Mouse (Mus musculus) c-Kit-positive CD71-positive TER-119-positive erythroid progenitor cells, embryonic 14.5 days (primary cell): Measurements from ENCODE around the gene Eftud2.
A peak's percentile ranks its signal among the peaks of the same experiment; 100 is the strongest.

ENCODE experiments used
- DNase-seq: peaks from one replicate; pipeline ENCODE4 v3.0.0-alpha.2; 2013; ENCODE audit warnings: low spot score

Eftud2 gene

GRCm38 (mm10) chr11:102879558-102879957 lies 1.2 kb downstream of the Eftud2 start:
- DNase-seq: no peak

GRCm38 (mm10) chr11:102874801-102875334 lies 5.9 kb downstream of the Eftud2 start:
- DNase-seq: no peak

- peak; percentile 47 for DNase-seq
Observed at GRCm38 (mm10) chr11:102864272-102864671, 16.5 kb downstream of the Eftud2 start.

- DNase-seq: no peak
Observed at GRCm38 (mm10) chr11:102859933-102860332, 20.9 kb downstream of the Eftud2 start.

GRCm38 (mm10) chr11:102858951-102859350 lies 21.8 kb downstream of the Eftud2 start:
- DNase-seq: no peak

GRCm38 (mm10) chr11:102855941-102856340 lies 24.8 kb downstream of the Eftud2 start:
- no peak for DNase-seq

- DNase-seq: peak; percentile 49
Observed at GRCm38 (mm10) chr11:102853760-102854159, 27.0 kb downstream of the Eftud2 start.

- DNase-seq: peak; percentile 13
Observed at GRCm38 (mm10) chr11:102851883-102852282, 28.9 kb downstream of the Eftud2 start.

- no peak for DNase-seq
Observed at GRCm38 (mm10) chr11:102845926-102846325, 34.9 kb downstream of the Eftud2 start.

GRCm38 (mm10) chr11:102838616-102839150 lies 42.1 kb downstream of the Eftud2 start:
- no peak for DNase-seq

- no peak for DNase-seq
Observed at GRCm38 (mm10) chr11:102838126-102838525, 42.7 kb downstream of the Eftud2 start.

GRCm38 (mm10) chr11:102837385-102837784 lies 43.4 kb downstream of the Eftud2 start:
- DNase-seq: no peak

GRCm38 (mm10) chr11:102836146-102836545 lies 44.6 kb downstream of the Eftud2 start:
- DNase-seq: no peak

GRCm38 (mm10) chr11:102835549-102835948 lies 45.2 kb downstream of the Eftud2 start, which contains the start of gene Higd1b:
TSS of gene Higd1b (plus strand) at chr11:102835849.
- DNase-seq: no peak

GRCm38 (mm10) chr11:102834219-102834618 lies 46.6 kb downstream of the Eftud2 start:
- no peak for DNase-seq

GRCm38 (mm10) chr11:102832700-102833297 lies 48.0 kb downstream of the Eftud2 start:
- no peak for DNase-seq

GRCm38 (mm10) chr11:102830276-102830675 lies 50.5 kb downstream of the Eftud2 start:
- no peak for DNase-seq

- no peak for DNase-seq
Observed at GRCm38 (mm10) chr11:102827097-102827496, 53.7 kb downstream of the Eftud2 start.

- no peak for DNase-seq
Observed at GRCm38 (mm10) chr11:102826476-102826875, 54.3 kb downstream of the Eftud2 start.

- no peak for DNase-seq
Observed at GRCm38 (mm10) chr11:102821231-102821630, 59.6 kb downstream of the Eftud2 start.

- no peak for DNase-seq
Observed at GRCm38 (mm10) chr11:102820432-102820831, 60.4 kb downstream of the Eftud2 start.

GRCm38 (mm10) chr11:102819783-102820385 lies 60.9 kb downstream of the Eftud2 start:
- DNase-seq: no peak
